Mouse (Mus musculus): ENCODE results near the gene Arsj.

- no peak for TF ChIP-seq EP300 (IDR thresholded peaks at IDR 0.05; ENCODE audit: low read depth)
- no peak for TF ChIP-seq CTCF (IDR thresholded peaks at IDR 0.05; ENCODE audit: low read depth)
Observed at GRCm38 (mm10) chr3:126370571-126370970, 7.1 kb downstream of the Arsj start.
